Mouse (Mus musculus): ENCODE measurements around the gene Pnpla2. TPM values are rescaled to one million over a fixed set of nuclear protein-coding genes. Genes with fewer than 3 reads are reported as not detected.
A peak's percentile ranks its signal among the peaks of the same experiment; 100 is the strongest.

Gene Pnpla2
- polyA plus RNA-seq, 1 experiment from 2014 or later: 57.5 TPM

- Histone ChIP-seq H3K4me2 (peak overlapping the region; percentile 59), H3K27ac (peak overlapping the region; percentile 40), H3K4me1 (replicated peaks) (peaks cover 69% of the 10 kb centered on the region), H3K36me3 (peaks cover 3% of the 10 kb centered on the region; the same call in 1 of the 2 replicates), H3K4me3 (peak overlapping the region; percentile 35), H3K27me3 (peaks cover 43% of the 10 kb centered on the region), H3K9me3 (replicated peaks) (no peaks in the 10 kb centered on the region), H3K9ac (peak overlapping the region; percentile 18; the same call in 1 of the 2 replicates)
- WGBS: 10% methylated on average over 38 of the region's 38 CpGs
- ATAC-seq (replicated peaks; ENCODE audit: insufficient number of reproducible peaks, insufficient read depth, low FRiP score, low read depth): no peak
Measured at GRCm38 (mm10) chr7:141464603-141465201, 9.7 kb downstream of the Pnpla2 start.

- Histone ChIP-seq H3K27me3 (peaks cover 43% of the 10 kb centered on the region), H3K36me3 (peaks cover 11% of the 10 kb centered on the region), H3K4me1 (replicated peaks) (peaks cover 76% of the 10 kb centered on the region), H3K9ac (peak overlapping the region; percentile 23; the same call in 1 of the 2 replicates), H3K4me3 (no peak overlapping the region; the same call in 1 of the 2 replicates), H3K27ac (peak overlapping the region; percentile 48; the same call in 1 of the 2 replicates), H3K9me3 (replicated peaks) (no peaks in the 10 kb centered on the region), H3K4me2 (peak overlapping the region; percentile 59)
- 36% methylated on average over 10 of the region's 10 CpGs for WGBS
- ATAC-seq (replicated peaks; ENCODE audit: insufficient number of reproducible peaks, insufficient read depth, low FRiP score, low read depth): no peak
Measured at GRCm38 (mm10) chr7:141465388-141466044, 10.5 kb downstream of the Pnpla2 start.

- WGBS: 68% methylated on average over 7 of the region's 7 CpGs
- Histone ChIP-seq H3K27me3 (peaks cover 40% of the 10 kb centered on the region), H3K9ac (no peak overlapping the region; the same call in 1 of the 2 replicates), H3K36me3 (peaks cover 16% of the 10 kb centered on the region), H3K27ac (peak overlapping the region; percentile 48; the same call in 1 of the 2 replicates), H3K4me3 (no peak overlapping the region), H3K4me2 (no peak overlapping the region), H3K9me3 (replicated peaks) (no peaks in the 10 kb centered on the region), H3K4me1 (replicated peaks) (peaks cover 73% of the 10 kb centered on the region)
- no peak for ATAC-seq (replicated peaks; ENCODE audit: insufficient number of reproducible peaks, insufficient read depth, low FRiP score, low read depth)
Measured at GRCm38 (mm10) chr7:141466045-141466394, 11.0 kb downstream of the Pnpla2 start.

GRCm38 (mm10) chr7:141466607-141467148 is 11.7 kb downstream of the Pnpla2 start:
- ATAC-seq (replicated peaks; ENCODE audit: insufficient number of reproducible peaks, insufficient read depth, low FRiP score, low read depth): no peak
- Histone ChIP-seq H3K27me3 (peaks cover 40% of the 10 kb centered on the region), H3K4me3 (peak overlapping the region; percentile 69), H3K36me3 (peaks cover 22% of the 10 kb centered on the region), H3K9ac (peak overlapping the region; percentile 85), H3K4me2 (peak overlapping the region; percentile 91), H3K4me1 (replicated peaks) (peaks cover 66% of the 10 kb centered on the region), H3K27ac (peak overlapping the region; percentile 96), H3K9me3 (replicated peaks) (no peaks in the 10 kb centered on the region)
- 58% methylated on average over 10 of the region's 10 CpGs for WGBS

GRCm38 (mm10) chr7:141467230-141468030 is 12.4 kb downstream of the Pnpla2 start, which contains the start of gene Cd151:
Cd151 (plus strand) TSS chr7:141467392.
- Histone ChIP-seq H3K4me1 (replicated peaks) (peaks cover 58% of the 10 kb centered on the region), H3K27ac (peak within 1 kb of the TSS; percentile 96), H3K36me3 (peaks cover 27% of the 10 kb centered on the region), H3K27me3 (peaks cover 34% of the 10 kb centered on the region), H3K4me3 (peak within 1 kb of the TSS; percentile 69), H3K9me3 (replicated peaks) (no peaks in the 10 kb centered on the region), H3K4me2 (peak within 1 kb of the TSS; percentile 91), H3K9ac (peak within 1 kb of the TSS; percentile 85)
- WGBS: under 1% methylated on average over 52 of the region's 52 CpGs
- peak; percentile 80 for ATAC-seq (replicated peaks; ENCODE audit: insufficient number of reproducible peaks, insufficient read depth, low FRiP score, low read depth)

- ATAC-seq (replicated peaks; ENCODE audit: insufficient number of reproducible peaks, insufficient read depth, low FRiP score, low read depth): no peak
- Histone ChIP-seq H3K36me3 (peaks cover 32% of the 10 kb centered on the region), H3K4me2 (peak overlapping the region; percentile 91), H3K9ac (peak overlapping the region; percentile 85), H3K9me3 (replicated peaks) (no peaks in the 10 kb centered on the region), H3K27me3 (peaks cover 28% of the 10 kb centered on the region), H3K4me3 (peak overlapping the region; percentile 69), H3K4me1 (replicated peaks) (peaks cover 59% of the 10 kb centered on the region), H3K27ac (peak overlapping the region; percentile 96)
- WGBS: 8% methylated on average over 5 of the region's 5 CpGs
Measured at GRCm38 (mm10) chr7:141468164-141468521, 13.1 kb downstream of the Pnpla2 start.

GRCm38 (mm10) chr7:141468522-141469211 is 13.7 kb downstream of the Pnpla2 start:
- H3K4me1 ChIP-seq (replicated peaks): peaks cover 60% of the 10 kb centered on the region
- WGBS: 2% methylated on average over 8 of the region's 8 CpGs
- H3K9me3 ChIP-seq (replicated peaks): no peaks in the 10 kb centered on the region
- peak overlapping the region; percentile 91 for H3K4me2 ChIP-seq
- H3K36me3 ChIP-seq: peaks cover 32% of the 10 kb centered on the region
- peak overlapping the region; percentile 69 for H3K4me3 ChIP-seq
- peak overlapping the region; percentile 96 for H3K27ac ChIP-seq
- H3K27me3 ChIP-seq: peaks cover 22% of the 10 kb centered on the region
- H3K9ac ChIP-seq: peak overlapping the region; percentile 85
- ATAC-seq (replicated peaks; ENCODE audit: insufficient number of reproducible peaks, insufficient read depth, low FRiP score, low read depth): peak; percentile 57

- ATAC-seq (replicated peaks; ENCODE audit: insufficient number of reproducible peaks, insufficient read depth, low FRiP score, low read depth): no peak
Measured at GRCm38 (mm10) chr7:141469352-141469751, 14.4 kb downstream of the Pnpla2 start.

GRCm38 (mm10) chr7:141469901-141470636 is 15.1 kb downstream of the Pnpla2 start:
- Histone ChIP-seq H3K9ac (peak overlapping the region; percentile 21; the same call in 1 of the 2 replicates), H3K4me3 (no peak overlapping the region), H3K27ac (peak overlapping the region; percentile 96; the same call in 1 of the 2 replicates), H3K4me1 (replicated peaks) (peaks cover 61% of the 10 kb centered on the region), H3K36me3 (peaks cover 32% of the 10 kb centered on the region), H3K9me3 (replicated peaks) (no peaks in the 10 kb centered on the region), H3K4me2 (peak overlapping the region; percentile 91; the same call in 1 of the 2 replicates), H3K27me3 (peaks cover 9% of the 10 kb centered on the region)
- WGBS: 76% methylated on average over 18 of the region's 18 CpGs
- ATAC-seq (replicated peaks; ENCODE audit: insufficient number of reproducible peaks, insufficient read depth, low FRiP score, low read depth): no peak

More at GRCm38 (mm10) chr7:141469352-141469751, 14.4 kb downstream of the Pnpla2 start:
- Histone ChIP-seq H3K4me3 (peak overlapping the region; percentile 69), H3K4me1 (replicated peaks) (peaks cover 66% of the 10 kb centered on the region), H3K4me2 (peak overlapping the region; percentile 91), H3K27me3 (peaks cover 16% of the 10 kb centered on the region), H3K9me3 (replicated peaks) (no peaks in the 10 kb centered on the region), H3K27ac (peak overlapping the region; percentile 96), H3K9ac (peak overlapping the region; percentile 85), H3K36me3 (peaks cover 32% of the 10 kb centered on the region)
- WGBS: 83% methylated on average over 6 of the region's 6 CpGs

- Histone ChIP-seq H3K27me3 (peaks cover 5% of the 10 kb centered on the region; the same call in 1 of the 2 replicates), H3K27ac (no peak overlapping the region), H3K4me1 (replicated peaks) (peaks cover 57% of the 10 kb centered on the region), H3K9me3 (replicated peaks) (no peaks in the 10 kb centered on the region), H3K4me3 (no peak overlapping the region), H3K36me3 (peaks cover 32% of the 10 kb centered on the region), H3K4me2 (no peak overlapping the region), H3K9ac (no peak overlapping the region)
- 92% methylated on average over 10 of the region's 10 CpGs for WGBS
- ATAC-seq (replicated peaks; ENCODE audit: insufficient number of reproducible peaks, insufficient read depth, low FRiP score, low read depth): no peak
Measured at GRCm38 (mm10) chr7:141470637-141470944, 15.6 kb downstream of the Pnpla2 start.
